Mouse (Mus musculus): ENCODE data around the gene Rnf31.

GRCm38 (mm10) chr14:55577871-55578667 lies 13.4 kb upstream of the Rnf31 start, which contains the start of gene Psme1:
- TF ChIP-seq CTCF (IDR thresholded peaks at IDR 0.05; ENCODE audit: low read depth), result no peak
- no peak for TF ChIP-seq EP300 (IDR thresholded peaks at IDR 0.05; ENCODE audit: low read depth)

All from liver, embryonic 14.5 days (tissue).